Mouse (Mus musculus): Measurements from ENCODE around the gene Gm10722.
"Not testable (repeated sequence)": the region's sequence is repeated elsewhere in the genome, so short reads cannot be mapped to it uniquely, and the experiment has no call there.

Gm10722 gene

GRCm38 (mm10) chr9:3025653-3026052 lies 24.9 kb downstream of the Gm10722 start:
- DNase-seq (ENCODE audit: low read depth, low spot score), result not testable (repeated sequence)

DNA sequence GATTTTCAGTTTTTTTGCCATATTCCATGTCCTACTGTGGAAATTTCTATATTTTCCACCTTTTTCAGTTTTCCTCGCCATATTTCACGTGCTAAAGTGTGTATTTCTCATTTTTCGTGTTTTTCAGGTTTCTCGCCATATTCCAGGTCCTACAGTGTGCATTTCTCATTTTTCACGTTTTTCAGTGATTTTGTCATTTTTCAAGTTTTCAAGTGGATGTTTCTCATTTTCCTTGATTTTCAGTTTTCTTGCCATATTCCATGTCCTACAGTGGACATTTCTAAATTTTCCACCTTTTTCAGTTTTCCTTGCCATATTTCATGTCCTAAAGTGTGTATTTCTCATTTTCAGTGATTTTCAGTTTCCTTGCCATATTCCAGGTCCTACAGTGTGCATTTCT lies 25.4 kb downstream of the Gm10722 start:
- DNase-seq (ENCODE audit: low read depth, low spot score), result not testable (repeated sequence)

- DNase-seq (ENCODE audit: low read depth, low spot score), result not testable (repeated sequence)
Measured at GRCm38 (mm10) chr9:3026741-3027140, 26.0 kb downstream of the Gm10722 start.

GRCm38 (mm10) chr9:3027200-3027599 lies 26.5 kb downstream of the Gm10722 start:
- peak; percentile 47 for DNase-seq (ENCODE audit: low read depth, low spot score)

DNA sequence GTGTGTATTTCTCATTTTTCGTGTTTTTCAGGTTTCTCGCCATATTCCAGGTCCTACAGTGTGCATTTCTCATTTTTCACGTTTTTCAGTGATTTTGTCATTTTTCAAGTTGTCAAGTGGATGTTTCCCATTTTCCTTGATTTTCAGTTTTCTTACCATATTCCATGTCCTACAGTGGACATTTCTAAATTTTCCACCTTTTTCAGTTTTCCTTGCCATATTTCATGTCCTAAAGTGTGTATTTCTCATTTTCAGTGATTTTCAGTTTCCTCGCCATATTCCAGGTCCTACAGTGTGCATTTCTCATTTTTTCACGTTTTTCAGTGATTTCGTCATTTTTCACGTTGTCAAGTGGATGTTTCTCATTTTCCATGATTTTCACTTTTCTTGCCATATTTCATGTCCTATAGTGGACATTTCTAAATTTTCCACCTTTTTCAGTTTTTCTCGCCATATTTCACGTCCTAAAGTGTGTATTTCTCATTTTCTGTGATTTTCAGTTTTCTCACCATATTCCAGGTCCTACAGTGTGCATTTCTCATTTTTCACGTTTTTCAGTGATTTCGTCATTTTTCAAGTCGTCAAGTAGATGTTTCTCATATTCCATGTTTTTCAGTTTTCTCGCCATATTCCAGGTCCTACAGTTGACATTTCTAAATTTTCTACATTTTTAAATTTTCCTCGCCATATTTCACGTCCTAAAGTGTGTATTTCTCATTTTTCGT lies 28.7 kb downstream of the Gm10722 start:
- DNase-seq (ENCODE audit: low read depth, low spot score), result not testable (repeated sequence)

- DNase-seq (ENCODE audit: low read depth, low spot score), result peak; percentile 83
Measured at GRCm38 (mm10) chr9:3030677-3031318, 30.1 kb downstream of the Gm10722 start.

- not testable (repeated sequence) for DNase-seq (ENCODE audit: low read depth, low spot score)
Measured at GRCm38 (mm10) chr9:3034299-3034698, 33.6 kb downstream of the Gm10722 start, which contains the start of gene Gm17535. TSS of gene Gm17535 (plus strand) at chr9:3034599.

- not testable (repeated sequence) for DNase-seq (ENCODE audit: low read depth, low spot score)
Measured at GRCm38 (mm10) chr9:3036577-3036976, 35.9 kb downstream of the Gm10722 start, which contains the start of gene Gm10715. TSS of gene Gm10715 (plus strand) at chr9:3036877.

- peak; percentile 5 for DNase-seq (ENCODE audit: low read depth, low spot score)
Measured at GRCm38 (mm10) chr9:3038161-3038560, 37.4 kb downstream of the Gm10722 start.

Data from brain, adult 2 months (tissue).